Mouse (Mus musculus) testis, adult 2 months (tissue): ENCODE data around the gene Chn2. TPM values are rescaled to one million over a fixed set of nuclear protein-coding genes. Genes with fewer than 3 reads are reported as not detected.

Source experiments
- H3K27ac ChIP-seq: fragments of 200-500 bp; 2 replicates; pipeline ENCODE4 v1.5.1; 2012; ENCODE audit warnings: low read depth, low read length; ENCODE audit not compliant: control insufficient read depth, insufficient read depth
- H3K27me3 ChIP-seq: fragments of 200-500 bp; 2 replicates; pipeline ENCODE4 v1.6.1; 2012; ENCODE audit warnings: mild to moderate bottlenecking, low read length, moderate library complexity; ENCODE audit not compliant: control insufficient read depth, insufficient read depth
- H3K36me3 ChIP-seq: fragments of 200-500 bp; 2 replicates; pipeline ENCODE4 v1.6.1; 2012; ENCODE audit warnings: mild to moderate bottlenecking, low read length; ENCODE audit not compliant: control insufficient read depth, insufficient read depth
- H3K4me1 ChIP-seq: fragments of 200-500 bp; 2 replicates; pipeline ENCODE4 v1.6.1; 2012; ENCODE audit warnings: low read length; ENCODE audit not compliant: control insufficient read depth, insufficient read depth
- H3K4me3 ChIP-seq: fragments of 200-500 bp; 2 replicates; pipeline ENCODE4 v1.5.1; 2012; ENCODE audit warnings: low read depth, mild to moderate bottlenecking, low read length, moderate library complexity, mixed read lengths; ENCODE audit not compliant: control insufficient read depth
- CTCF ChIP-seq: fragments of 200-500 bp; IDR thresholded peaks from 2 replicates; pipeline ENCODE4 v1.5.1; 2012; ENCODE audit warnings: low read depth, mild to moderate bottlenecking, inconsistent platforms, low read length, moderate library complexity; ENCODE audit not compliant: control insufficient read depth, insufficient read depth, insufficient replicate concordance
- POLR2A ChIP-seq: fragments of 200-500 bp; IDR thresholded peaks from 2 replicates; pipeline ENCODE4 v1.6.1; 2012; ENCODE audit warnings: low read depth, mild to moderate bottlenecking, inconsistent platforms, low read length, moderate library complexity; ENCODE audit not compliant: control insufficient read depth
- polyA plus RNA-seq: library from polyadenylated mRNA; depleted of rRNA; stranded (reverse); fragments of >200 nt; gene quantifications from 2 replicates; pipeline ENCODE4 v1.2.3, GENCODE M21; 2012

Gene Chn2
- polyA plus RNA-seq, 1 experiment: 637 TPM

DNA sequence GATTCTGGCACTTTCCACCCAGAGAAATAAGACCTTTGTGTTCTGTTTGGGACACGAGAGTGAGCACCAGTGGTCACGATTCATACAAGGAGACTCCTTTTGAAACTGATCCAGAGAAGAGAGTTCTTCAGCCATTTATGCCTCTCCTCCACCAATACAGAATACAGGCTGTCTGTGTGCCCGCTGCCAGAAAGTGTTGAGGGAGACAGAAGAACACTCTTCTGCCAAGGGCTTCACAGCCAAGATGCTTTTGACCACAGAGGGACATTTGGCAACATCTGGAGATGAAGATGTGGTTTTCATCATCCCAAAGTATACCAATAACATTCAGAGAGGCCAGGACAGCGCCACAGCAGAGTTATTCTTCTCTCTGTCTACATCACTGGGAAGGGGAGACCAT is 237.9 kb downstream of the Chn2 start:
- no peak overlapping the region for H3K4me3 ChIP-seq
- H3K27ac ChIP-seq: no peak overlapping the region
- no peaks in the 10 kb centered on the region; the same call in 1 of the 2 replicates for H3K4me1 ChIP-seq
- no peaks in the 10 kb centered on the region for H3K36me3 ChIP-seq
- TF ChIP-seq CTCF (no peak), POLR2A (no peak)
- H3K27me3 ChIP-seq: no peaks in the 10 kb centered on the region

DNA sequence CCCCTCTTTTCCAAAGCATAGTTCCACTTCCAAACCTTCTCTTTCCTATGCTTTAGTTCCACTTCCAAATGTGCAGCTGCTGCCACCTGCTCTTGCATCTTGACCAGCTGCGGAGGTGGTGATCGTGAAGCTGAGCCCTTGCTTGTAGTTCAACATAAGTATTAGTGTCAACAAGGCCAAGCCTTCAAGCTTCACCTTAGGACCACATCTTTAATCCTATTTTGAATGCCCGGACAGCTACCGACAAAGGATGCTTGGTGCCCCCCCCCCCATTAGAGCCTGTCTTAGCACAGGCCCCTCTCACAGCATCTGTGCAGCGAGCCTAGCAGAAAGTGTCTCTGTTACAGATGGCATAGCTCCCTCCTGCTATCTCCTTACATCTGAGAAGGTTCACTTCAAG is 238.5 kb downstream of the Chn2 start:
- Histone ChIP-seq H3K27me3 (no peaks in the 10 kb centered on the region), H3K36me3 (no peaks in the 10 kb centered on the region), H3K27ac (no peak overlapping the region), H3K4me1 (no peaks in the 10 kb centered on the region; the same call in 1 of the 2 replicates), H3K4me3 (no peak overlapping the region)
- TF ChIP-seq POLR2A (no peak), CTCF (no peak)

GRCm38 (mm10) chr6:54278613-54279012 is 239.3 kb downstream of the Chn2 start:
- Histone ChIP-seq H3K36me3 (no peaks in the 10 kb centered on the region), H3K27me3 (no peaks in the 10 kb centered on the region), H3K27ac (no peak overlapping the region), H3K4me3 (no peak overlapping the region), H3K4me1 (no peaks in the 10 kb centered on the region; the same call in 1 of the 2 replicates)
- TF ChIP-seq POLR2A (no peak), CTCF (no peak)

DNA sequence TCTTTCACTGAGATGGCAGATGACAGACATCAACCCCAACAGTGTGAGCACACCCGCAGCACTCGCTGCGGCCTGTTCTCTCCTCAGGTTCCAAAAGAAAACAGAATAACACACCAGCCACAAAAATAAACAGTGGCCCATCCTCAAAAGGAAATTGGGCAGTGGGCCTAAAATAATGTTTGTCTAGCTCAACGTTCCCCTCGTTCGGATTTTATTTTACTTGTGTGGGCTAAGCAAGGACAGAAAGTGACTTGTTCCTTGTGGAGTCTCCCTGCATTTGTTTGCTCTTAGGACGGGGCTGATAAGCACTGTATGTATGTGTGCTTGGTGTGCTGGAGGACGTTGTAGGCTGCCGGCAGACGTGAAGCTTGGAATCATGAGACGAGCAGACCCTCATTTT is 240.0 kb downstream of the Chn2 start:
- no peak overlapping the region for H3K4me3 ChIP-seq
- no peak overlapping the region for H3K27ac ChIP-seq
- no peaks in the 10 kb centered on the region for H3K36me3 ChIP-seq
- TF ChIP-seq CTCF (no peak), POLR2A (no peak)
- H3K4me1 ChIP-seq: no peaks in the 10 kb centered on the region; the same call in 1 of the 2 replicates
- H3K27me3 ChIP-seq: no peaks in the 10 kb centered on the region

DNA sequence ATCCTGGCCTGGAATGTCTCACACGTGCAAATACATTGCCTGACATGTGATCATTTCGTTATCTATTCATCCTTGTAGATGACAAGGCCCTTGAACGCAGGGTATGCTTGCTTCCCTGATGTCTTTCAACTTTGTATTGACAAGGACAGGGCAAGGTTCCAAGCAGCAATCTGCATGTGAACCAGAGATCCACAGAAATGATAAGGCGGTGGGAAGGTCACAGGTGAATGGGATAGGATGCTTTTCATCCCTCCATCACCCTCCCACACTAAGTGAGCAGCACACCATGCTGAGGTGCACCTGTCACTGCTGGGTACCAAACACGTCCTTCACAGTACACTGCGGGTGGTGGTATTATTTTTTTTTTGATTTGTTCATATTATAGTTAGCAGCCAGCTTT is 240.9 kb downstream of the Chn2 start:
- H3K4me3 ChIP-seq: no peak overlapping the region
- H3K36me3 ChIP-seq: no peaks in the 10 kb centered on the region
- H3K4me1 ChIP-seq: no peaks in the 10 kb centered on the region; the same call in 1 of the 2 replicates
- TF ChIP-seq CTCF: no peak
- no peak for TF ChIP-seq POLR2A
- H3K27me3 ChIP-seq: no peaks in the 10 kb centered on the region
- no peak overlapping the region for H3K27ac ChIP-seq

GRCm38 (mm10) chr6:54283299-54283698 is 243.9 kb downstream of the Chn2 start:
- TF ChIP-seq POLR2A: no peak
- TF ChIP-seq CTCF: no peak
- H3K4me3 ChIP-seq: no peak overlapping the region
- H3K36me3 ChIP-seq: no peaks in the 10 kb centered on the region
- H3K27me3 ChIP-seq: no peaks in the 10 kb centered on the region
- H3K4me1 ChIP-seq: no peaks in the 10 kb centered on the region; the same call in 1 of the 2 replicates
- no peak overlapping the region for H3K27ac ChIP-seq

- H3K27me3 ChIP-seq: no peaks in the 10 kb centered on the region
- TF ChIP-seq POLR2A (no peak), CTCF (no peak)
- H3K4me3 ChIP-seq: no peak overlapping the region
- H3K36me3 ChIP-seq: no peaks in the 10 kb centered on the region
- no peak overlapping the region for H3K27ac ChIP-seq
- H3K4me1 ChIP-seq: no peaks in the 10 kb centered on the region
Measured at GRCm38 (mm10) chr6:54284167-54284711, 244.9 kb downstream of the Chn2 start.

DNA sequence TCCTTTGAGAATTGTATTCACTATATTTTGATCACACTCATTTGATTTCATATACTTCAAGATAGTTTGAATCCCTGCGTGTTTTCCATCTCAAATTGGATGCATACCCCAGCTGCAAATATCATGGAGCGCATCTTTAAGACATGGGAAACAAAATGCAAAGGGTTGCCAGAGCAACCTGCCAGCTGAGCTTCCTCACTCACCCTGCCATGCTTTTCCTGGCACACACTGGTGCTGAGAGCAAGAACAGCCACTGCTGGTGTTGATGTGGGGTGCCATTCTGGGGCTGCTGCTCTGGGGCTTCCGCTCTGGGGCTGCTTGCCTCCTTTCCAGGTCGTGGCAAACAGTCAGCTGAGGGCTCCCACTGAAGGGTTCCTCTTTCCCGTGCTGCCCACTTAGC is 247.5 kb downstream of the Chn2 start:
- H3K36me3 ChIP-seq: no peaks in the 10 kb centered on the region
- H3K4me1 ChIP-seq: no peaks in the 10 kb centered on the region
- H3K27ac ChIP-seq: no peak overlapping the region
- H3K4me3 ChIP-seq: no peak overlapping the region
- TF ChIP-seq POLR2A (no peak), CTCF (no peak)
- H3K27me3 ChIP-seq: no peaks in the 10 kb centered on the region
